Mouse (Mus musculus) heart, embryonic 11.5 days (tissue): ENCODE data around the gene Ass1. TPM values are rescaled to one million over a fixed set of nuclear protein-coding genes. Genes with fewer than 3 reads are reported as not detected.
"Not testable (repeated sequence)": the region's sequence is repeated elsewhere in the genome, so short reads cannot be mapped to it uniquely, and the experiment has no call there.

ENCODE experiments used
- ATAC-seq: fragments of 200-750 bp; cut with Nextera tagmentation; replicated peaks from 2 replicates; pipeline ENCODE4 v1.8.0; 2017; ENCODE audit warnings: moderate library complexity; ENCODE audit not compliant: insufficient number of reproducible peaks, low FRiP score, low TSS enrichment
- H3K27ac ChIP-seq: fragments of 300-500 bp; sonication (generic); 2 replicates; pipeline ENCODE4 v1.5.1; 2014; ENCODE audit warnings: mild to moderate bottlenecking, low read depth, low read length
- H3K27me3 ChIP-seq: fragments of 300-500 bp; sonication (generic); 2 replicates; pipeline ENCODE4 v1.6.1; 2014; ENCODE audit warnings: mild to moderate bottlenecking, low read length, mixed read lengths; ENCODE audit not compliant: control insufficient read depth, insufficient read depth
- H3K36me3 ChIP-seq: fragments of 300-500 bp; sonication (generic); 2 replicates; pipeline ENCODE4 v1.6.1; 2014; ENCODE audit warnings: mild to moderate bottlenecking, low read length, moderate library complexity, mixed read lengths; ENCODE audit not compliant: control insufficient read depth, insufficient read depth
- H3K4me1 ChIP-seq: fragments of 300-500 bp; sonication (generic); 2 replicates; pipeline ENCODE4 v1.6.1; 2014; ENCODE audit warnings: low read length; ENCODE audit not compliant: control insufficient read depth, insufficient read depth
- H3K4me2 ChIP-seq: fragments of 300-500 bp; sonication (generic); 2 replicates; pipeline ENCODE4 v1.6.1; 2014; ENCODE audit warnings: mild to moderate bottlenecking, moderate library complexity
- H3K4me3 ChIP-seq: fragments of 300-500 bp; sonication (generic); 2 replicates; pipeline ENCODE4 v1.5.1; 2014; ENCODE audit warnings: low read depth, low read length
- H3K9ac ChIP-seq: fragments of 300-500 bp; sonication (generic); 2 replicates; pipeline ENCODE4 v1.6.1; 2014; ENCODE audit warnings: mild to moderate bottlenecking, low read depth, low read length, moderate library complexity
- H3K9me3 ChIP-seq: fragments of 300-500 bp; sonication (generic); replicated peaks from 2 replicates; pipeline ENCODE4 v1.6.1; 2016; ENCODE audit warnings: low read length; ENCODE audit not compliant: control insufficient read depth
- WGBS: fragments of 180-500 bp; shearing (Covaris S2); extraction: QIAGEN DNeasy Blood & Tissue Kit; methylation state at CpG from one replicate; pipeline ENCODE4 v1.1.7; 2014; ENCODE audit not compliant: insufficient replicate concordance; 5-methylcytosine and 5-hydroxymethylcytosine counted together
- polyA plus RNA-seq: library from polyadenylated mRNA; unstranded; fragments of >200 nt; fragmentation: Nextera tagmentation; extraction: Ambion mirVana; gene quantifications from 2 replicates; pipeline ENCODE4 v1.2.1, GENCODE M21; 2014

Ass1 gene
- polyA plus RNA-seq, 1 experiment from 2014 or later: 9.0 TPM

DNA sequence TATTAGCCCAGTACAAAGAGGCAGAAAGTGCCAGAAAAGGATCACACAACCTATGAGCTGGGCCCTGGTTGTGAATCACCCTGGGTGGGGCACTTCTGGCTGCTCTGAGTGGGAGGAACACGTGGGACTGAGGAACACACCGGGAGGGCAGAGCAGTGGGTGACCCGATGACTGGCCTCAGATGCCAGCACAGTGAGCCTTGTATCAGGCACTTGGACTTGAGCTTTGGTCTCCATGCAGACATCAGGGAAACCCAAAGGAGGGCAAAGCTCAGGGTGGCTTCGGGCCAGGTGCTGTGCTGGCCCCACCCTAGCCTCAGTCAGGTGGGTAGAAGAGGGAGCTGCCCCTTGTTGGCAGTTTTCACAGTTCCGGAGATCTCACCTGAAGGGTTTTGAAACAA lies 71.6 kb downstream of the Ass1 start:
- 82% methylated on average over 5 of the region's 5 CpGs for WGBS

DNA sequence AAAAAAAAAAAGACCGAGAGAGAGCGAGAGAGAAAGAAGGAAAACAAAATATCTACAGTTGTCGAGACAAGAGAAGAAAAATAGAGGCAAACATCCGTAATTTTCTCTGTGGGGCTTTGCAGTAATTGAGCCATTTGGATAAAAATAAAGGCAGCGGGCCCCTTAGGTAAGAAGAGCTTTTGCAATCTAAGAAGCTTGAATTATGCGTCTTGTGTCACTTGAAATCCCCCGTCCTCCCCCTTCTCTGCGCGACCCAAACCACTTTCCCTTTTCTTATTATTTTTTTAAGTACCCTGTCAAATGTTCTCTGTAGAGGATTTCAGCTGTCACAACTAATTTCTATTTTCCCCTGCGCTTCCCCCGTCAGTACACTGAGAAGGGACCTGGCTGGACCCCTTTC lies 77.7 kb downstream of the Ass1 start:
- Histone ChIP-seq H3K27ac (no peak overlapping the region), H3K4me1 (no peaks in the 10 kb centered on the region), H3K4me2 (no peak overlapping the region), H3K27me3 (no peaks in the 10 kb centered on the region), H3K4me3 (no peak overlapping the region), H3K9me3 (no peaks in the 10 kb centered on the region), H3K36me3 (no peaks in the 10 kb centered on the region), H3K9ac (no peak overlapping the region)
- 66% methylated on average over 11 of the region's 11 CpGs for WGBS
- ATAC-seq: no peak

More for the DNA sequence above, 71.6 kb downstream of the Ass1 start:
- H3K4me3 ChIP-seq: no peak overlapping the region
- H3K27ac ChIP-seq: no peak overlapping the region
- H3K4me1 ChIP-seq: peaks cover 8% of the 10 kb centered on the region; the same call in 1 of the 2 replicates
- no peak overlapping the region for H3K9ac ChIP-seq
- no peaks in the 10 kb centered on the region for H3K36me3 ChIP-seq
- no peak for ATAC-seq
- no peaks in the 10 kb centered on the region for H3K9me3 ChIP-seq
- H3K4me2 ChIP-seq: no peak overlapping the region
- H3K27me3 ChIP-seq: no peaks in the 10 kb centered on the region

- 71% methylated on average over 3 of the region's 3 CpGs for WGBS
- H3K4me3 ChIP-seq: no peak overlapping the region
- no peaks in the 10 kb centered on the region for H3K4me1 ChIP-seq
- H3K36me3 ChIP-seq: no peaks in the 10 kb centered on the region
- H3K27ac ChIP-seq: no peak overlapping the region
- no peak overlapping the region for H3K9ac ChIP-seq
- 0 out of 2 replicates have a peak, but pooled peaks cover 4% of the 10 kb centered on the region for H3K9me3 ChIP-seq
- no peaks in the 10 kb centered on the region for H3K27me3 ChIP-seq
- no peak for ATAC-seq
- H3K4me2 ChIP-seq: no peak overlapping the region
These were observed 80.5 kb downstream of the Ass1 start for GRCm38 (mm10) chr2:31550503-31550902.

DNA sequence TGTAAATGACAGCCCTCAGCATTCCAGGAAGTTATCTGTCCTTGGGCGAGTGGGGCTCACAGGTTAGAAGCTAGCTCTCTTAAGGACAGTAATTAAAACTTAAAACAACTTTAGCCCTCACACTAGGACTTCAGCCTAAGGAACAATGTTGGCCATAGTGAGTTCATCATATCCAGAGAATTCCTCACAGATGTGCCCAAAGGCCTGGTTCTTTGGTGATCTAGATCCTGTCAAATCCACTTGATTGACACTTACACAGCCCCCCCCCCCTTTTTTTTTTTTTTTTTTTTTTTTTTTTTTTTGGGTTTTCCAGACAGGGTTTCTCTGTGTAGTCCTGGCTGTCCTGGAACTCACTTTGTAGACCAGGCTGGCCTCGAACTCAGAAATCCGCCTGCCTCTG lies 81.3 kb downstream of the Ass1 start:
- not testable (repeated sequence) for ATAC-seq, H3K27me3 ChIP-seq, H3K4me1 ChIP-seq, H3K36me3 ChIP-seq, H3K4me2 ChIP-seq, H3K9me3 ChIP-seq, H3K4me3 ChIP-seq, H3K9ac ChIP-seq, H3K27ac ChIP-seq
- 83% methylated on average over 2 of the region's 3 CpGs for WGBS

DNA sequence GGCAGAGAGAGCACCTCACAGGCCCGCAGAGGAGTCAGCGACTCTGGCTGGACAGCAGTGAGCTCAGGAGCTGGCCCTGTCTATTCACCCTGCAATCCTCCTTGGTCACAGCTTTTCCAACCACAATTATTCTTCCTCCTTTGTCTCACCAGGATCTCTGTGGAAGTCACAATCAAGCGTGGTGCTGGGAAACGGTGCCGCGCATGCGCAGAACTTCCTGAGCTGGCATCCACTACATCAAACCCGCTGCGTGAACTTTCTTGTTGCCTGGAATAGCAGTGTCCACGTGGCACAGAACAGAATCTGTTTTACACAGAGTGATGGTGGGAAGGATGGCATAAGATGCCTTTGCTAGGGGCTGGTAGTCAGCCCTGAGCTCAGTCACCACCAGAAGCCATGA lies 82.0 kb downstream of the Ass1 start:
- Histone ChIP-seq H3K9ac (no peak overlapping the region), H3K4me3 (no peak overlapping the region), H3K4me1 (no peaks in the 10 kb centered on the region), H3K27ac (no peak overlapping the region), H3K9me3 (0 out of 2 replicates have a peak, but pooled peaks cover 4% of the 10 kb centered on the region), H3K4me2 (no peak overlapping the region), H3K27me3 (no peaks in the 10 kb centered on the region), H3K36me3 (no peaks in the 10 kb centered on the region)
- no peak for ATAC-seq
- WGBS: 84% methylated on average over 10 of the region's 10 CpGs

DNA sequence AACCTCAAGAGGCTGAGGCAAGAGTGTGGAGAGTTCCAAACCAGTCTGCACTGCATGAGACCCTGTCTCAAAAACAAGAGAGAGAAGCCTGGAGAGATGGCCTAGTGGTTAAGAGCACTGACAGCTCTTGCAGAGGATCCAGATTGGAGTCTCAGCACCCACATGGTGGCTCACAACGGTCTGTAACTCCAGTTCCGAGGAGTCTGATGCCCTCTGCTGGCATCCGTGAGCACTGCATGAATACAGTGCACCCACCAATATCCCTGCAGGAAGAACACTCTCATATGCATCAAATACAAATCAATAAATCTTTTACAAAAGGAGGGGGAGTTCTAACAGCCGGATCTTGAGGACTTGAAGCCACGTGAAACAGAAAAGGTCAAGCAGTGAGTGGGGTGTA lies 84.6 kb downstream of the Ass1 start:
- no peaks in the 10 kb centered on the region for H3K36me3 ChIP-seq
- H3K9me3 ChIP-seq: 0 out of 2 replicates have a peak, but pooled peaks cover 4% of the 10 kb centered on the region
- no peak overlapping the region for H3K27ac ChIP-seq
- no peak overlapping the region for H3K9ac ChIP-seq
- ATAC-seq: no peak
- H3K4me3 ChIP-seq: no peak overlapping the region
- WGBS: 72% methylated on average over 5 of the region's 5 CpGs
- H3K4me1 ChIP-seq: no peaks in the 10 kb centered on the region
- no peak overlapping the region for H3K4me2 ChIP-seq
- no peaks in the 10 kb centered on the region for H3K27me3 ChIP-seq

Other genes with a start within 250 kb of the Ass1 start
- 42.8 and 46.5 TPM in 2 replicates for gene Ncs1, start 224.4 kb upstream of the Ass1 start, polyA plus RNA-seq
- gene Hmcn2, start 155.8 kb upstream of the Ass1 start, polyA plus RNA-seq: 0.27 TPM in 1 of 2 replicates, not detected in the other
- gene Fubp3, start 102.4 kb downstream of the Ass1 start, polyA plus RNA-seq: 52.9 and 57.5 TPM in 2 replicates
- 0.08 and 0.09 TPM in 2 replicates for gene Prdm12, start 169.8 kb downstream of the Ass1 start, polyA plus RNA-seq
- gene Exosc2, start 200.5 kb downstream of the Ass1 start, polyA plus RNA-seq: 42.8 and 47.2 TPM in 2 replicates
- 29.5 and 35.6 TPM in 2 replicates for gene Abl1, start 218.2 kb downstream of the Ass1 start, polyA plus RNA-seq